Mouse (Mus musculus) left cerebral cortex, postnatal 25 days (tissue): Measurements from ENCODE around the gene Sdhb. TPM values are rescaled to one million over a fixed set of nuclear protein-coding genes. Genes with fewer than 3 reads are reported as not detected.

Experiments used
- DNase-seq, 2 experiments: peaks; one replicate each; pipeline ENCODE4 v3.0.0; 2022; ENCODE audit warnings: low spot score in 2 of 2, mixed read lengths in 1 of 2
- intact Hi-C: fragments of 180-260 bp; cut with DNase I; formaldehyde crosslinking; loops from one replicate; pipeline ENCODE4 v1.15.1; 2025
- total RNA-seq, 2 experiments: library from RNA; stranded (reverse); gene quantifications; 2 replicates each; pipeline ENCODE4 v1.2.3; 2021

Sdhb gene
- total RNA-seq, 2 experiments from 2014 or later, result 187 to 191 TPM

DNA sequence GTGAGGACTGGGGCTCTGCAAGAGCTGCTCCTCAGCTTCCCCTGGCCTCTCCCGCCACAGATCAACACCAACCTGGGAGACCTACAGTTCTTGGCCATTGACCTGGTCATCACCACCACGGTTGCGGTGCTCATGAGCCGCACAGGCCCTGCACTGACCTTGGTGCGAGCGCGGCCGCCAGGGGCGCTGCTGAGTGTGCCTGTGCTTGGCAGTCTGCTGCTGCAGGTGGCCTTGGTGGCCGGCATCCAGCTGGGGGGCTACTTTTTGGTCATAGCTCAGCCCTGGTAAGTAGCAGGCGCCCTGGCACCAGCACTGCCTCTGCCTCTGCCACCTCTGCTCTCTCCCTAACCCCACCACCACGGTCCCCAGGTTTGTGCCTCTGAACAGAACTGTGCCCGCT, 45.0 kb downstream of the Sdhb start:
- intact Hi-C loops, result no loop called here
- DNase-seq, result no peak

DNA sequence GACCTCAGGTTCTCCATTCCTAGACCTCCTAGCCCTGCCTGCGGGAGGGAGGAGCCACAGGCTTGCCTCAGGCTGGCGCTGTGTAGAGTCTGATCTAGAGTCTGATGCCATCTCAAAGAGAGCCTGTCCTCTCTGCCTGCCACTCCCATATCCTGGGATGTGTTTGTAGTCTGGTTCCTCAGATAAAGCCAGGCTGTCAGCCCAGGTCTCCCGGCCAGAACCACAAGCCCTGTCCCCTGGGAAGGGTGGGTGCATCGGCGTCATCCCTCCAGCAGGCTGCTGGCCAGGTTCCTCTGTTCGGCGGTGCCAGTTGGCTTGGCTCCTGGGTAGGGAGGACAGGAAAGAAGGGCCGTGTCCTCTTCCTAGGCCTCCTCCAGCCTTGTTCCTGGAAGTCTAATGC, 47.0 kb downstream of the Sdhb start:
- no peak for DNase-seq
- intact Hi-C loops, result no loop called here

DNA sequence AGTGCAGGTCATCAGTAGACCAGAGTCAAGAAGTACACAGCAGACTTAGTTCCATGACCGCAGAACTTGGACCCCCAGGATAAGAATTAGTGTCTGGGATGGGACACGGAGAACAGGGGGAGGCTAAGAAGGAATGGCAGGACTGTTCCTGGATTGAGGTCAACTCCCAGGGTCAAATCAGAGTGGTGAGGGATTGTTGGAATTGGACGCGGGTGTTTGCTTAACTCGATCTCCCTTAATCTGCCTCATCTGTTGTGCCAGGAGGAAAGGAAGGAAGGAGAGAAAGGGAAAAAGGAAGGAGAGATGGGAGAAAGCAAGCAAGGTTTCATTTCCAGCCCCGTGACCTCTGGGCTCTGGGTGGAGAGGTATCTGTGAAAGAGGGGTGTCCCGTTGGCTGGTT, 49.1 kb downstream of the Sdhb start, which contains the start of gene Mfap2:
TSS of gene Mfap2 (plus strand) at position 301 of the 400 bp plus-strand sequence.
- intact Hi-C loops, result no loop called here
- no peak for DNase-seq

DNA sequence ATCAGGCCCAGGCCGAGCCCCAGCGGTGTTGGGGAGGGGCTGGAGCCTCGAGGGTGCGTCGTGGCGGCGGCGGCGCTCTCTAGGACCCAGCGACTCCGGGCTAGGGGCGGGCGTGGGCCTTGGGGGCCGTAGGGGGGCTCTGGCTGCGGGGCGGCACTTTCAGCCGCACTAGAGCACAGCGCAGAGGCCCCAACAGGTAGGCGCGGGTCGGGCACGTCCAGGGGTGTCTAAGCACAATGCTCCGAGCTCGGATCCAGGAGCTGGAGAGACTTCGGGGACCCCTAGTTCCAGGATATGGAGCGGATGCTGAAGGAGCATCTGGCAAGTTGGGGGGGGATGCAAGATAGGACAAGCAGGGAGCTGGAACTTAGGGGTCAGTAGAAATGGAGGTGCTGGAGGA, 49.5 kb downstream of the Sdhb start:
- no peak for DNase-seq
- intact Hi-C loops, result no loop called here

DNA sequence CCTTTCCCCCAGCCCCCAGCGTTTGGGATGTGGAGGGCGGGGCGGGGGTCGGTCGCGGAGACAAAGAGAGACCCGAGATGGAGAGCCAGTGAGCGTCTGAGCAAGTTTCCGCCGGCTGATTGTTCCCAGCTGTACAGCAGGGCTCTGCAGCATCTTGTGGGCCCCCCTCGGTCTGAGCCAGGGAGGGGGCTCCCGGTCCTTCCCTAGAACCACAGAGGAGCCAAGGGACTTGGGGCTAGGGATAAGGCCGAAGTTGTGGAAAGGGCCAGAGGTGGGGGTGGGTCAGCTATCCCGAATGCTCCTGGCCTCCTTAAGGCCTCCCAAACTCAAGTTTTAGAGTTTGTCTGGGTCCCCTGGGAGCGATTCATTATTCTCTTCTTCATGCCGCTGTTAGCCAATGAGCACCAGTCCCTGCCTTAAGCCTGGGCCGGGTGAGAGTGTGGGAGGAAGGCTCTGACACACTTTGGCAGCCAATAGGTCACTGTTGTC, 50.0 kb downstream of the Sdhb start:
- DNase-seq, result no peak
- intact Hi-C loops, result no loop called here

DNA sequence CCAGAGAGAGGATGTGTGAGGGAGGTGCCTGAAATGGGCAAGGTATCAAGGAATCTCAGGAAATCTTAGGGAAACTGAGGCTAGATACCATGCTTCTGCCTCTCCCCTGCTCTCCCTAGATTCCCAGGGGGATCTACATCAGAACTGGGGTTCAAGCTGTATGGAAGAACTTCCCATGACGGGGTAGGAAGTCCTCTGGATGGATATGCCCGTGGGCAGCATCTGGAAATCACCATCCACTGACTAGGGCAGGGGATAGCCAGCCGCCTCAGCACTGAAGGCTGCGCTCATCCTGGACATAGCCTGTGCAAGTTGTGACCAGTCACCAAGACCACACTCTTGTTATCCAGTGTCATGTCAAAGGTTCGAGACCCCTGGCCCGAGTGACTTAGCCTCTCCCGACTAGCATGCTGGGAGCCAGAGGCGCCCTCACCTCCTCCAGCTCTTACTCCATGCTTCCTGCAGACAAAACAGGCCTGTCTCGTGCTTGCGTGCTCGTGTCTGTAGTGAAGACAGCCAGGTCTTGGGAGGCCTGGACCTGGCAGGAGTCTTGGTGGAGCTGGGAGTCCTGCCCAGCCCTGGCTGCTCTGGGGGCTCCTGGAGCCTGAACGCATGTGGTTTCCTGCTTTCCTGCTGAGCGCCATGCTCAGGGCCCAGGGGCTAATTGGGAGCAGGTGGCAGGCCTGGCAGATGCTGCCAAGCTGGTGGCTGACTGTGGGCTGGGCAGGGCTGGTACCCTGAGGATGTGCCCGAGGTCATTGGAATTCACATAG, 50.7 kb downstream of the Sdhb start:
- intact Hi-C loops, result no loop called here

DNA sequence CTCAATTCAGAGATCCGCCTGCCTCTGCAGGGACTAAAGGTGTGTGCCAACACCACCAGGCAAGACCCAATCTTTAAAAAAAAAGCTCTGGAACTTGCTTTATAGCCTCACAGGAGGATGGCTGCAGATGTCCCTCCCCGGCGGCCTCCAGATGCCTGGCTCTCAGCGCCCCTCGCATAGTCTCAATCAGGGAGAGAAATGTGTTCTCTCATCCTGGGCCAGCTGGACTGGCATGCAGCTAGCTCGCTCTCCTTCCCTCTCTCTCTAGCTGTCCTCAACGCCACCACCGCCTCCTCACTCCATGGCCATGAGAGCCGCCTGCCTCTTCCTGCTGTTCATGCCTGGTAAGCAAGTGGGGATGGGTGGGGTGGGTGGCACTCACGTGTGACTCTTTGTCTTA, 51.6 kb downstream of the Sdhb start:
- peak in 1 of 2 experiments; percentile 60 for DNase-seq
- intact Hi-C loops, result no loop called here

More for the DNA sequence above, 50.7 kb downstream of the Sdhb start:
- no peak for DNase-seq

DNA sequence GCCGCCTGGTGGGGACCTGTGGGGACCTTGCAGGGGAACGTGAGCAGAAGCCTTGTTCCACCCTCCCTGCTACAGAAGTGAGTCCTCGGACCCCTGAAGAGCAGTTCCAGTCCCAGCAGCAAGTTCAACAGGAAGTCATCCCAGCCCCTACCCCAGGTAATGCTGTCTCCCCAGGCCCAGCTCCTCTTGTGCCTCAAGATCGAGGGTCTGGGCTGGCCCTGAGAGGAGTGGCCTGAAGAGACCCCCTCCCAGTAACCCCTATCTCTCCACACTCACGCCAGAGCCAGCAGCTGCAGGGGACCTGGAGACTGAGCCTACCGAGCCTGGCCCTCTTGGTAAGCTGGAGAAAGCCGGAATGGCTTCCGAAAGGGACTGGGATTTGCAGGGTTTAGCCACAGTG, 53.1 kb downstream of the Sdhb start:
- DNase-seq, result no peak

DNA sequence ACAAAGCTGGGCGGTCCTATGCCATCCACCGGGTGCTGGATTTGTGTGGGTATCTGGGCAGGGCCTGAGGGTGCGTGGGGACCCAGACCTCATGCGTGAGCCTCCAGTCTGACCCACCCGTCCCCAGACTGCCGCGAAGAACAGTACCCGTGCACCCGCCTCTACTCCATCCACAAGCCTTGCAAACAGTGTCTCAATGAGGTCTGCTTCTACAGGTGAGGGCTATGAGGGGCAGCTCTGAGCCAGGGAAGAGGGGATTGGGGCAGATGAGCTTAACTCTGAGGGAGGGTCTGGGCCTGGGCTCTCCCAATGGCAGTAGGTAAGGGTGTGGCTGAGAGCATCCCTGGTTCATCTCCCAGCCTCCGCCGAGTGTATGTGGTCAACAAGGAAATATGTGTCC, 53.9 kb downstream of the Sdhb start:
- DNase-seq, result no peak
- intact Hi-C loops, result no loop called here

More for the DNA sequence above, 53.1 kb downstream of the Sdhb start:
- intact Hi-C loops, result no loop called here

DNA sequence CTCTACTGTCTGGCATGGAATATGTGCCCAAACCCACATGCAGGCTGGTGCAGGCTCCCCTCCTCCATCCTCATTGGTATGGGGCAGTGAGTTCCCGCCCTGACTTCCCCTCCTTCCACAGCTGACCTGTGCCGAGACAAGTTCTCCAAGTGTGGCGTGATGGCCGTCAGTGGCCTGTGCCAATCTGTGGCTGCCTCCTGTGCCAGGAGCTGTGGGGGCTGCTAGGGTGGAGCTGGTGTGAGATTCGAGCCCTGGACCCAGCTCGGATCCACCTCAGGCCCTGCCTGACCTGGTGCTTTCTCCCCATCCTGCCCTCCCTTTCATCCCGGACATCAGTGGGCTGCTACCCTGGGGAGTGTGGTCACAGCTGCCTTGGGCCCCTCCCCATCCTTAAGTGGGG, 54.4 kb downstream of the Sdhb start:
- no peak for DNase-seq
- intact Hi-C loops, result no loop called here

DNA sequence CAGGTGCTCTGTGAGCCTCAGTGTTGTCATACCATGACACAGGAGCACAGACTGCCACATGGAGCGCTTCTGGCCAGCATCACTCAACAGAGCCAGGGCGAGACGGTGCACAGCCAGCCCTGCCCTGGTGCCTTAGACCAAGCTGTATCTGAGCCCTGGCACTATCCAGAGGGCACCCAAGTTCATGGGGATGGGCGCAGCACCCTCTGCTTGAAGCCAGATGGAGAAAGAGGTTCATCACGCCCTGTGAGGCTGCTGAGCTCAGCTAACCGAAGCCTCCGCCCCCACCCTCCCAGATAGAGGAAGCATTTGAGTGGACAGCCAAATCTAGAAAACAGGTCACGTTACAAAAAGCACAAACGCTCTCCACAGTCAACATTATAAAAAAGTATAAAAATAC, 55.3 kb downstream of the Sdhb start:
- DNase-seq, result peak in 1 of 2 experiments; percentile 78
- intact Hi-C loops, result no loop called here

DNA sequence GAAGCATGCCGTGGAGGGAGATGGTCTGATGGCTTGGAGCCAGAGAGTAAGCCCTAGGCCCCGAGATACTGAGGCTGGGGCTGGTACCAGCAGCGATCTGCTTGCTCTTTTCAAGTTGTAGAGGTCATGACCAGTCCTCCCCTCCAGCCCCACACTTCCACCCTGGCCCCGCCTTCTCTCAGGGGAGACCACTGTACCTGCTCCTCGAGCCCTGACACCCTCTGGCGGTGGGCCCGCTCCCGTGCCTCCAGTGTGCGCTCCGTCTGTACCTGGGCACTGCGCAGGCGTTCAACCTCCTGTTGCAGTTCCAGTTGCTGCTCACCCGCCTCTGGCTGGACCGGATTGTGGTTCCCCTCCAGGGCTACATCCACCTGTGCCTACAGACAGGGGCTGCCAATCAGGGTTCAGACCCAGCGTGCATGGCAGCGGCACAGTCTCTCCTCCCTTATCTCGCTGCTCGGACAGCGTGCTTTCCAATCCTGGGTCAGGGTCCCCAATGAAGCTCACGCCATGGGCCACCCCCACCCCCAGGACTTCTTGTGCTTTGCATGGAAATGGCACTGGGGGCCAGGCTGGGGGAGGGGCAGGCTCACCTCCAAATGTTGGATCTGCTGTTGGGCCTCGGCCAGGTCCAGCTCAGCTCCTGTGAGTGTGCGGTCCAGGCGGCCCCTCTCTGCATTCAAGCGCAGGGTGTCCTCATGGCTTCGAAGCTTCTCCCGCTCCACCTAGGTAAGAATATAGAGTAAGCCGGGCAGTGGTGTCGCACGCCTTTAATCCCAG, 56.8 kb downstream of the Sdhb start:
- no peak for DNase-seq
- intact Hi-C loops, result no loop called here

DNA sequence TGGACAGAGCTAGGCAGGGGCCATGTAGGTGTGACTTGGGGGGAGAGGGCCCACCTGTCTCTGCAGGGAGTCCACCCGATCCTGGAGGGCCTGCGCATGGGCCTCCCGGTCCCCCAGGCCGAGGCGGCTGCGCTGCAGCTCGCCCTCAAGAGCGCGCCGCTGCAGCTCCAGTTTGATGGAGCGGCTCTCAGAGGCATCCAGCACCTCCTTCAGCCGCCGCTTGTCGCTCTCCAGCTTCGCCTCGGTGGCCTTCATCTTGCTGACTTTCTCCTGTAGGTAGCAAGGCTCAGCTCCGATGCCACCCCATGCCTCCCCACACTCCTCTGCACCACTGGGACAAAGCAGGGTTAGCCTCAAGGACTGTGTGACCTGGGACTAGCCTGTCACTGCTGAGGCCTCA, 59.2 kb downstream of the Sdhb start:
- DNase-seq, result no peak
- intact Hi-C loops, result no loop called here

DNA sequence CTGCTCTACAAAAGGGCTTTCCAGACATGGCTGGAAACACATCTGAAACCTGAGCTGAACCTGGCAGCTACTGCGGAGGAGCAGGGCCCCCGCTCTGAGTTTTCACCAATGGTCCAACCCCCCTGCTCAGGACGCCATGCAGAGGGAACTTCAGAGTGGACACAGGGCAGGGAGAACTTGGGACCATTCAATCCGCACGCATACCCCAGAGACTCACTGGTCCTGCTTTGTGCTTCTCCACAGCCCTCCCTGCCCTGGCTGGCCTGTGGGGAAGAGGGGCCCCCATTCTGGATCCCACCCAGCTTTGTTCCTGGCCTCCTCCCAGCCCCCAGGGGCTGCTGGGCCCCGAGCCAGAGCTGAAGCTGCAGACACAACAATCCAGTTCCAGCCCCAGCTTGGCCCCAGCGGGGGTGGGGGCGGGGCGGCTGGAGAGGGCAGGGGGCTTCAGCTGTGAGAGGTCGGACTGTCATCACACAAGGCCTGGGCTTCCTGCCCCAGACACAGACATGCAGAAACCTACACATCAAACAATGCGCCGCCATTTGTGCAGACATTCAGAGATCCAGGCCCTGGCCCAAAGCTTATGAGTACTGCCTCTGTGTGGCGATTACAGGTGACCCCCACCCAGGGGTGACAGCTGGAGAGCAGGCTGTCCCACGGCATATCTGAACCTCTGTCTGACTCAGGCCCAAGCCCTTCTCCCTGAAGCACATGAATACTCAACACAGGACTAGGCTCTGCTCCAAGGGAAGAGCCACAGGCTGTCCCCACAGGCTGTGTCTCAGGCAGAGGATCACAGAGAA, 60.0 kb downstream of the Sdhb start:
- DNase-seq, result no peak
- intact Hi-C loops, result no loop called here

DNA sequence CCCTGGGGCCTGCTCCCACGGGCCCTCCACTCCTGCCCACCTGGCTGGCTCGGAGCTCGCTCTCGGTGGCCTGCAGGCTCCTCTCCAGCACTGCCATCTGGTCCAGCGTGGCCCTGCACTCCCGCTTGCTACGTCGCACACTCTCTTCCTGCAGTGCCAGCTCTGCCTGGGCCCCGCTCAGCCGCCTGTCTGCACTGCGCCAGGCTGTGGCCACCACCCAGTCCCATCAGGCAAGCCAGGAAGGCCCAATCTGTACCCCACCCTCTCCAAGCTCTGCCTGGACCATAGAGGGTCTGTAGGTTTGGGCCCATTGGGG, 60.6 kb downstream of the Sdhb start:
- intact Hi-C loops, result no loop called here
- no peak for DNase-seq

DNA sequence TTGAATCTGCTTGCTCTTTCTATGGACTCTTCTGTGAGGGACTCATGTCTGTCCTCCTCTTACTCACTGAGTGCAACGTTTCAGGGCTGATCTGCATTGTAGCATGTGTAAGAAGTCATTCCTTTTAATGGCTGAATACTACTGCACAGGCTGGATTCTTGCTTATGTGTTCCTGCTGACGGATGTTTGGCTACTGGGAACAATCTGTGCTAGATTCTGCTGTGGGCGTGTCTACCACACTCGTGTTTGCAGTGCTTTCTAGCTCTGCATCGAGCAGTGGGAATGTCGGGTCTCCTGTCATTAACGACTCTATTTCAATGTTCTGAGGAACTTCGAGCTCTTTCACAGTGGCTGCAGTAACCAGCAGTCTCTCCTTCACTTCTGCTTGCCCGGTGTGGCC, 63.0 kb downstream of the Sdhb start:
- DNase-seq, result peak in 1 of 2 experiments; percentile 55
- intact Hi-C loops, result no loop called here

DNA sequence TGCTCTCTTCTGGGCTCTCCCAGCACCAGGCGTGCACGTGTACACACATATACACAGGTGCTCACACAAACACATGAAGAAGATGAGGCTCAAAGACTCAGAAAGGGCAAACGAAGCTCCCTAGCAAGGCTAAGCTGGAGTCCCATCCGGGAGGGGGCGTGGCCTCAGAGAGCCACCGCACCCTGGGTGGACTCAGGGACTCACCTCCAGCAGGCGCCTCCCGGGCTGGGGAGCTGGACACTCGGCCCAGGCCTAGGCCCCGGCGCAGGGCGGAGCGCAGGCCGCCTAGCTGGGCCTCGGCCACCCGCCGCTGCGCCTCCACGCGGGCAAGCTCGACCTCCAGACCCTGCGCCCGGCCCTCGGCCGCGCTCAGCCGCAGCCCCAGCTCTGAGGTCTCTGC, 64.0 kb downstream of the Sdhb start:
- DNase-seq, result no peak
- intact Hi-C loops, result no loop called here
